Mouse (Mus musculus) heart, embryonic 10.5 days (tissue): Measurements from ENCODE around the gene St13. TPM values are rescaled to one million over a fixed set of nuclear protein-coding genes. Genes with fewer than 3 reads are reported as not detected.
A peak's percentile ranks its signal among the peaks of the same experiment; 100 is the strongest.

ENCODE experiments used
- DNase-seq: peaks from one replicate; pipeline ENCODE4 v3.0.0-alpha.2; 2017; ENCODE audit warnings: low spot score
- H3K27ac ChIP-seq: fragments of 300-500 bp; sonication (generic); 2 replicates; pipeline ENCODE4 v1.5.1; 2016; ENCODE audit warnings: mild to moderate bottlenecking
- H3K27me3 ChIP-seq: fragments of 300-500 bp; sonication (generic); 2 replicates; pipeline ENCODE4 v1.6.1; 2016; ENCODE audit warnings: mild to moderate bottlenecking; ENCODE audit not compliant: poor library complexity, insufficient read depth, severe bottlenecking
- H3K36me3 ChIP-seq: fragments of 300-500 bp; sonication (generic); 2 replicates; pipeline ENCODE4 v1.6.1; 2016; ENCODE audit warnings: mild to moderate bottlenecking, moderate library complexity
- H3K4me1 ChIP-seq: fragments of 300-500 bp; sonication (generic); 2 replicates; pipeline ENCODE4 v1.6.1; 2016; ENCODE audit warnings: mild to moderate bottlenecking
- H3K4me3 ChIP-seq: fragments of 300-500 bp; sonication (generic); 2 replicates; pipeline ENCODE4 v1.5.1; 2016; ENCODE audit warnings: mild to moderate bottlenecking, moderate library complexity
- H3K9me3 ChIP-seq: fragments of 300-500 bp; sonication (generic); 2 replicates; pipeline ENCODE4 v1.6.1; 2016; ENCODE audit warnings: mild to moderate bottlenecking, moderate library complexity
- WGBS: fragments of 180-500 bp; shearing (Covaris S2); methylation state at CpG from one replicate; pipeline ENCODE4 v1.1.7; 2016; 5-methylcytosine and 5-hydroxymethylcytosine counted together
- polyA plus RNA-seq: library from polyadenylated mRNA; unstranded; fragments of >200 nt; fragmentation: Nextera tagmentation; extraction: Ambion mirVana; gene quantifications from 2 replicates; pipeline ENCODE4 v1.2.1, GENCODE M21; 2016

St13 gene
- polyA plus RNA-seq, 1 experiment from 2014 or later = 183 TPM

- under 1% methylated on average over 21 of the region's 21 CpGs for WGBS
- H3K36me3 ChIP-seq = peaks cover 4% of the 10 kb centered on the region; the same call in 1 of the 2 replicates
- DNase-seq = no peak
- peak overlapping the region; percentile 96 for H3K27ac ChIP-seq
- no peaks in the 10 kb centered on the region for H3K9me3 ChIP-seq
- peak overlapping the region; percentile 92 for H3K4me3 ChIP-seq
- H3K4me1 ChIP-seq = peaks cover 11% of the 10 kb centered on the region
- no peaks in the 10 kb centered on the region for H3K27me3 ChIP-seq
Measured at GRCm38 (mm10) chr15:81399297-81399637, 610 bp downstream of the St13 start.

GRCm38 (mm10) chr15:81398189-81398588 lies 1.7 kb downstream of the St13 start:
- DNase-seq = no peak
- Histone ChIP-seq H3K27ac (peak overlapping the region; percentile 96; the same call in 1 of the 2 replicates), H3K4me1 (peaks cover 11% of the 10 kb centered on the region), H3K9me3 (no peaks in the 10 kb centered on the region), H3K4me3 (peak overlapping the region; percentile 92), H3K36me3 (peaks cover 6% of the 10 kb centered on the region; the same call in 1 of the 2 replicates), H3K27me3 (no peaks in the 10 kb centered on the region)

GRCm38 (mm10) chr15:81394211-81394915 lies 5.5 kb downstream of the St13 start:
- peaks cover 34% of the 10 kb centered on the region for H3K36me3 ChIP-seq

GRCm38 (mm10) chr15:81392997-81393396 lies 6.9 kb downstream of the St13 start:
- Histone ChIP-seq H3K9me3 (no peaks in the 10 kb centered on the region), H3K4me1 (no peaks in the 10 kb centered on the region), H3K4me3 (no peak overlapping the region), H3K36me3 (peaks cover 48% of the 10 kb centered on the region), H3K27me3 (no peaks in the 10 kb centered on the region), H3K27ac (no peak overlapping the region)
- DNase-seq = no peak

More at GRCm38 (mm10) chr15:81394211-81394915, 5.5 kb downstream of the St13 start:
- Histone ChIP-seq H3K4me3 (no peak overlapping the region), H3K9me3 (no peaks in the 10 kb centered on the region), H3K4me1 (no peaks in the 10 kb centered on the region), H3K27ac (no peak overlapping the region), H3K27me3 (no peaks in the 10 kb centered on the region)
- no peak for DNase-seq
- 88% methylated on average over 8 of the region's 8 CpGs for WGBS

GRCm38 (mm10) chr15:81386327-81386726 lies 13.6 kb downstream of the St13 start:
- no peak for DNase-seq
- Histone ChIP-seq H3K36me3 (peaks cover 97% of the 10 kb centered on the region), H3K27me3 (no peaks in the 10 kb centered on the region), H3K4me3 (no peak overlapping the region), H3K4me1 (no peaks in the 10 kb centered on the region), H3K9me3 (no peaks in the 10 kb centered on the region), H3K27ac (no peak overlapping the region)
- WGBS = 87% methylated on average over 5 of the region's 5 CpGs

GRCm38 (mm10) chr15:81378845-81379244 lies 21.0 kb downstream of the St13 start:
- H3K36me3 ChIP-seq = peaks cover 85% of the 10 kb centered on the region

GRCm38 (mm10) chr15:81374621-81375020 lies 25.3 kb downstream of the St13 start:
- Histone ChIP-seq H3K4me3 (no peak overlapping the region), H3K9me3 (no peaks in the 10 kb centered on the region), H3K27ac (no peak overlapping the region), H3K4me1 (no peaks in the 10 kb centered on the region), H3K27me3 (no peaks in the 10 kb centered on the region), H3K36me3 (peaks cover 88% of the 10 kb centered on the region)
- WGBS = 93% methylated on average over 11 of the region's 11 CpGs
- no peak for DNase-seq

More at GRCm38 (mm10) chr15:81378845-81379244, 21.0 kb downstream of the St13 start:
- Histone ChIP-seq H3K9me3 (no peaks in the 10 kb centered on the region), H3K27me3 (no peaks in the 10 kb centered on the region), H3K4me1 (no peaks in the 10 kb centered on the region), H3K27ac (no peak overlapping the region), H3K4me3 (no peak overlapping the region)
- 80% methylated on average over 2 of the region's 2 CpGs for WGBS
- no peak for DNase-seq

GRCm38 (mm10) chr15:81370356-81370755 lies 29.5 kb downstream of the St13 start:
- H3K27ac ChIP-seq = no peak overlapping the region
- 79% methylated on average over 1 of the region's 1 CpGs for WGBS
- no peaks in the 10 kb centered on the region for H3K4me1 ChIP-seq
- no peak overlapping the region for H3K4me3 ChIP-seq
- DNase-seq = no peak
- no peaks in the 10 kb centered on the region for H3K27me3 ChIP-seq
- H3K9me3 ChIP-seq = no peaks in the 10 kb centered on the region
- H3K36me3 ChIP-seq = peaks cover 99% of the 10 kb centered on the region

- Histone ChIP-seq H3K9me3 (no peaks in the 10 kb centered on the region), H3K4me1 (no peaks in the 10 kb centered on the region), H3K4me3 (no peak overlapping the region), H3K36me3 (peaks cover 100% of the 10 kb centered on the region), H3K27me3 (no peaks in the 10 kb centered on the region), H3K27ac (no peak overlapping the region)
- no peak for DNase-seq
- WGBS = 90% methylated on average over 1 of the region's 1 CpGs
Measured at GRCm38 (mm10) chr15:81368601-81369000, 31.3 kb downstream of the St13 start.

GRCm38 (mm10) chr15:81366241-81366640 lies 33.6 kb downstream of the St13 start:
- Histone ChIP-seq H3K4me1 (peaks cover 6% of the 10 kb centered on the region), H3K36me3 (peaks cover 86% of the 10 kb centered on the region), H3K9me3 (no peaks in the 10 kb centered on the region), H3K27ac (no peak overlapping the region), H3K27me3 (no peaks in the 10 kb centered on the region), H3K4me3 (no peak overlapping the region)
- 88% methylated on average over 4 of the region's 4 CpGs for WGBS
- no peak for DNase-seq

GRCm38 (mm10) chr15:81365246-81365645 lies 34.6 kb downstream of the St13 start:
- no peak overlapping the region for H3K4me3 ChIP-seq
- DNase-seq = no peak
- peaks cover 76% of the 10 kb centered on the region for H3K36me3 ChIP-seq
- H3K4me1 ChIP-seq = peaks cover 11% of the 10 kb centered on the region
- H3K27ac ChIP-seq = no peak overlapping the region
- H3K9me3 ChIP-seq = no peaks in the 10 kb centered on the region
- 85% methylated on average over 8 of the region's 8 CpGs for WGBS
- no peaks in the 10 kb centered on the region for H3K27me3 ChIP-seq

- no peaks in the 10 kb centered on the region for H3K9me3 ChIP-seq
- H3K27me3 ChIP-seq = no peaks in the 10 kb centered on the region
- 87% methylated on average over 1 of the region's 1 CpGs for WGBS
- peaks cover 20% of the 10 kb centered on the region for H3K4me1 ChIP-seq
- no peak overlapping the region for H3K27ac ChIP-seq
- H3K36me3 ChIP-seq = peaks cover 66% of the 10 kb centered on the region
- H3K4me3 ChIP-seq = no peak overlapping the region
- DNase-seq = no peak
Measured at GRCm38 (mm10) chr15:81364271-81364670, 35.6 kb downstream of the St13 start.

GRCm38 (mm10) chr15:81362501-81362900 lies 37.4 kb downstream of the St13 start:
- Histone ChIP-seq H3K27ac (no peak overlapping the region), H3K27me3 (no peaks in the 10 kb centered on the region), H3K36me3 (peaks cover 48% of the 10 kb centered on the region), H3K4me1 (peaks cover 25% of the 10 kb centered on the region), H3K4me3 (no peak overlapping the region), H3K9me3 (no peaks in the 10 kb centered on the region)
- 79% methylated on average over 1 of the region's 1 CpGs for WGBS
- no peak for DNase-seq
